Mouse (Mus musculus): ENCODE measurements around the gene Pax1.

GRCm38 (mm10) chr2:147367911-147368591, 6.3 kb downstream of the Pax1 start:
- no peak for TF ChIP-seq POLR2A (IDR thresholded peaks at IDR 0.05; ENCODE audit: extremely low read depth, insufficient read depth, low read length)
- no peak for TF ChIP-seq CTCF (IDR thresholded peaks at IDR 0.05; ENCODE audit: low read depth, low read length)

All from liver, adult 2 months (tissue).